Mouse (Mus musculus) cerebral cortex, adult 2 months (tissue): ENCODE measurements around the gene Nsun3.

Experiments
- WGBS: fragments of 180-500 bp; shearing (Covaris S2); methylation state at CpG from one replicate; pipeline ENCODE4 v1.1.7; 2018; 5-methylcytosine and 5-hydroxymethylcytosine counted together

The Nsun3 gene

GRCm38 (mm10) chr16:62786621-62787331 is at the start of gene Nsun3:
TSS of gene Nsun3 (minus strand) at chr16:62786818.
- under 1% methylated on average over 41 of the region's 41 CpGs for WGBS

GRCm38 (mm10) chr16:62834016-62834735 is 47.6 kb upstream of the Nsun3 start:
- WGBS, result 77% methylated on average over 3 of the region's 3 CpGs

GRCm38 (mm10) chr16:62832481-62832880 is 45.9 kb upstream of the Nsun3 start:
- 39% methylated on average over 4 of the region's 4 CpGs for WGBS

GRCm38 (mm10) chr16:62832027-62832426 is 45.4 kb upstream of the Nsun3 start:
- 68% methylated on average over 2 of the region's 2 CpGs for WGBS

- WGBS, result 67% methylated on average over 12 of the region's 12 CpGs
These were observed 39.8 kb upstream of the Nsun3 start for GRCm38 (mm10) chr16:62826156-62827001.

GRCm38 (mm10) chr16:62822472-62822871 is 35.9 kb upstream of the Nsun3 start:
- 72% methylated on average over 6 of the region's 6 CpGs for WGBS

GRCm38 (mm10) chr16:62814491-62814890 is 27.9 kb upstream of the Nsun3 start, which contains the start of gene Stx19:
TSS of gene Stx19 (plus strand) at chr16:62814676.
- WGBS, result 87% methylated on average over 5 of the region's 5 CpGs

- 47% methylated on average over 5 of the region's 5 CpGs for WGBS
These were observed 27.2 kb upstream of the Nsun3 start for GRCm38 (mm10) chr16:62813790-62814189.

- WGBS, result 95% methylated on average over 4 of the region's 4 CpGs
These were observed 24.2 kb upstream of the Nsun3 start for GRCm38 (mm10) chr16:62810855-62811254.

GRCm38 (mm10) chr16:62807249-62807979 is 20.8 kb upstream of the Nsun3 start:
- 61% methylated on average over 8 of the region's 8 CpGs for WGBS

- 67% methylated on average over 3 of the region's 3 CpGs for WGBS
These were observed 18.0 kb upstream of the Nsun3 start for GRCm38 (mm10) chr16:62804621-62805020.

- WGBS, result 88% methylated on average over 3 of the region's 3 CpGs
These were observed 13.2 kb upstream of the Nsun3 start for GRCm38 (mm10) chr16:62799839-62800238.

- 88% methylated on average over 4 of the region's 4 CpGs for WGBS
These were observed 12.8 kb upstream of the Nsun3 start for GRCm38 (mm10) chr16:62799426-62799825.

GRCm38 (mm10) chr16:62798808-62799207 is 12.2 kb upstream of the Nsun3 start:
- 74% methylated on average over 3 of the region's 3 CpGs for WGBS

- WGBS, result 82% methylated on average over 1 of the region's 1 CpGs
These were observed 10.0 kb upstream of the Nsun3 start for GRCm38 (mm10) chr16:62796608-62797007.

- WGBS, result 39% methylated on average over 5 of the region's 5 CpGs
These were observed 4.4 kb downstream of the Nsun3 start for GRCm38 (mm10) chr16:62782229-62782628.

- 91% methylated on average over 10 of the region's 10 CpGs for WGBS
These were observed 8.3 kb downstream of the Nsun3 start for GRCm38 (mm10) chr16:62778282-62778681.

- WGBS, result 77% methylated on average over 11 of the region's 11 CpGs
These were observed 10.6 kb downstream of the Nsun3 start for GRCm38 (mm10) chr16:62776034-62776433.

- 67% methylated on average over 4 of the region's 4 CpGs for WGBS
These were observed 13.2 kb downstream of the Nsun3 start for GRCm38 (mm10) chr16:62773462-62773861.

GRCm38 (mm10) chr16:62758340-62758739 is 28.3 kb downstream of the Nsun3 start:
- WGBS, result 96% methylated on average over 2 of the region's 2 CpGs

- WGBS, result 82% methylated on average over 6 of the region's 6 CpGs
These were observed 31.3 kb downstream of the Nsun3 start for GRCm38 (mm10) chr16:62755307-62755706.
